Mouse (Mus musculus) limb, embryonic 10.5 days (tissue): ENCODE results near the gene Gnb1. TPM values are rescaled to one million over a fixed set of nuclear protein-coding genes. Genes with fewer than 3 reads are reported as not detected.
A peak's percentile ranks its signal among the peaks of the same experiment; 100 is the strongest.

Experiments
- DNase-seq: peaks from one replicate; pipeline ENCODE4 v3.0.0-alpha.2; 2017; ENCODE audit warnings: low spot score
- H3K27ac ChIP-seq: fragments of 300-500 bp; sonication (generic); 2 replicates; pipeline ENCODE4 v1.5.1; 2016; ENCODE audit warnings: mild to moderate bottlenecking
- H3K27me3 ChIP-seq: fragments of 300-500 bp; sonication (generic); 2 replicates; pipeline ENCODE4 v1.6.1; 2016; ENCODE audit warnings: low read depth, mild to moderate bottlenecking; ENCODE audit not compliant: poor library complexity, severe bottlenecking
- H3K36me3 ChIP-seq: fragments of 300-500 bp; sonication (generic); 2 replicates; pipeline ENCODE4 v1.6.1; 2016; ENCODE audit warnings: mild to moderate bottlenecking, moderate library complexity
- H3K4me1 ChIP-seq: fragments of 300-500 bp; sonication (generic); 2 replicates; pipeline ENCODE4 v1.6.1; 2016
- H3K4me3 ChIP-seq: fragments of 300-500 bp; sonication (generic); 2 replicates; pipeline ENCODE4 v1.5.1; 2016; ENCODE audit warnings: mild to moderate bottlenecking, moderate library complexity
- H3K9me3 ChIP-seq: fragments of 300-500 bp; sonication (generic); replicated peaks from 2 replicates; pipeline ENCODE4 v1.6.1; 2016; ENCODE audit warnings: mild to moderate bottlenecking
- WGBS: fragments of 180-500 bp; shearing (Covaris S2); methylation state at CpG from one replicate; pipeline ENCODE4 v1.1.7; 2016; 5-methylcytosine and 5-hydroxymethylcytosine counted together
- polyA plus RNA-seq: library from polyadenylated mRNA; unstranded; fragments of >200 nt; fragmentation: Nextera tagmentation; extraction: Ambion mirVana; gene quantifications from 2 replicates; pipeline ENCODE4 v1.2.1, GENCODE M21; 2016

The Gnb1 gene
- polyA plus RNA-seq, 1 experiment from 2014 or later, result 605 TPM

DNA sequence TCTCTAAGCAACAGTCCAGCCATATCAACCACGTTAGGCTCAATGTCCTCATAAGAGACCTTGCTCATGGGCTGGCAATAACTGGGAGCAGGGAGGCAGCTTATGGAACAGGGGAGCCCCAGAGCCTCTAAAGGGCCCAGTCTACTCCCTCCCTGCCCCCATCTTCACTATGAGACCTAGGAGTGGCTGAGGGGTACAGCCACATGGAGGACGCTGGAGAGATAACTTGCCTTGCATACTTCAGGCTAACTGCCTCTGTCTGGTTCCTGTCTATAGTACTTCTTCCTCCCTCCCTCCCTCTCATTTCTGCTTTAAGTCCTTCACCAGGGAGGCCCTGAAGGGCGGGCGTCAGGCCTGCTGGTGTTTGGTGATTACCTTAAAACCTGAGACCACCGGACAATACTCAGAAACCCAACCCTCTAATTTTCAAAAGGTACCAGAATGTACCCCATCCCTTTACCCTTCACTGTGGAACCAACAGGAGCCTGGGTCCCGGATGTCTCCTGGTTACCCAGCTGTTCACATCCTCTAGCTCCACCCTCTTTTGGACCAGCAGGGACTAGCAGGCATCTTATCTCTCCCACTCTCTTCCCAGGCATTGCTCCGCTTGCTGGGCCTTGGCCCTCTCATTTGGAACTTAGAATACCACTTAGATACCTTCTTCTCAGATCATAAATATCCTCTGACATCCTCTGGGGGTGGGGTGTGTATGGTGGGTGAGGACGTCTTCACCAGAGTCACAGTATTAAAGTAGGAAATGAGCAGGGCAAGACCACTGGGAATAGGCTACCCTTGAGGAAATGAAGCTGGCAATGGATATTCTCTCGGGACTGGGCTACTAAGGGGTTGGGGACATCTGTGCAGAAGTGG is 1.8 kb upstream of the Gnb1 start:
- H3K36me3 ChIP-seq, result 0 out of 2 replicates have a peak, but pooled peaks cover 4% of the 10 kb centered on the region
- DNase-seq, result no peak

DNA sequence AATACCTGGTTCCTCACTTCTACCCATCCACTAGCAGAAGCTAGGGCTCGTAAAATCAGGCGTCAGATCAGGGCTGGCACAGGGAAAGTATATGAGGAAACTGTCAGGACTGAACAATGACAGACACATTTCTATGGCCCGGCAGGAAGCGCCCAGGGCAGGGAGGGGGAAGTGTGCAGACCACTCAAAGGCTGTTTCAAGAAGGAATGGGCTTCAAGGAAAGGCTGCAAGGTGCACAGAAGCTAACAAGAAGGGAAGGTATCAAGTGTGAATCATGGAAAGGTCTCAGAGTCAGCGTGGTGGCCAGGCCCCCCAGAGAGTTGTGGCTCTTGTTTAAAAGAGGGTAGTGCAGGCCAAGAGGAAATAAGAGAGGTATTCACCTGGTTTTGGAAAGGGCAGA is 705 bp upstream of the Gnb1 start:
- DNase-seq, result peak; percentile 43
- 39% methylated on average over 5 of the region's 5 CpGs for WGBS
- Histone ChIP-seq H3K4me1 (peaks cover 37% of the 10 kb centered on the region), H3K4me3 (peak overlapping the region; percentile 100), H3K9me3 (no peaks in the 10 kb centered on the region), H3K27ac (peak overlapping the region; percentile 100), H3K36me3 (peaks cover 7% of the 10 kb centered on the region; the same call in 1 of the 2 replicates), H3K27me3 (no peaks in the 10 kb centered on the region)

More for the DNA sequence above, 1.8 kb upstream of the Gnb1 start:
- Histone ChIP-seq H3K4me1 (peaks cover 37% of the 10 kb centered on the region), H3K4me3 (no peak overlapping the region), H3K27me3 (no peaks in the 10 kb centered on the region), H3K9me3 (no peaks in the 10 kb centered on the region), H3K27ac (no peak overlapping the region)
- WGBS, result 72% methylated on average over 9 of the region's 9 CpGs

DNA sequence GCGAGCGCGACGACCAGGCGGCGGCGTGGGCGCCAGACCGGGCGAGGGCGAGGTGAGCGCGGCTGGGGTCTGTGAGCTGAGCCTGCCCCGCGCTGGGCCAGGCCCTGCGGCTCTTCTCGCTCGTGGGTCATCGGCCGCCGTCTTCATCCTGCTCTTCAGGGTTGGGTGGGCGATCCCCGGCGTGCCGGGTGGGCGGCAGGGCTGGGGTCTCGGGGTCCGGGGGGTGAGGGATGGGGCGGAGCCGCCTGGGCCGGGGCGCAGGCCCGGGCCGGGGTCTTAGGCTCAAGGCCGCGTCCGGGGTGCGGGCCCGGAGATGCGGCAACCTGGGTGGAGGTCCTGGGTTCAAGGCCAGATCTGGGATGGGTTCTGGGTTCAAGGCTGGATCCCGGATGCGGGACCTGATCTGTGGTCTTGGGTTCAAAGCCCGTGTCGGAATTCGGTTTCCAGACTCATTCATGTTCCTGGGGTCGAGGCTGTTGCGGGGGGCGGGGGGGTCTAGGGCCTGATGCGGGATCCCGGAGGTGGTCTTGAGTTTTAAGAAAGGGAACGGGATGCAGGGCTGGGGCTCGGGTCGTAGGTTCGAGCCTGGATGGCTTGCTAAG is 469 bp downstream of the Gnb1 start:
- Histone ChIP-seq H3K4me1 (peaks cover 37% of the 10 kb centered on the region), H3K4me3 (peak overlapping the region; percentile 100), H3K27ac (peak overlapping the region; percentile 100), H3K36me3 (peaks cover 16% of the 10 kb centered on the region), H3K9me3 (no peaks in the 10 kb centered on the region), H3K27me3 (no peaks in the 10 kb centered on the region)
- WGBS, result 3% methylated on average over 54 of the region's 54 CpGs
- DNase-seq, result peak; percentile 75

- DNase-seq, result peak; percentile 81
- Histone ChIP-seq H3K4me3 (peak overlapping the region; percentile 100), H3K27ac (peak overlapping the region; percentile 100), H3K4me1 (peaks cover 37% of the 10 kb centered on the region), H3K36me3 (peaks cover 21% of the 10 kb centered on the region), H3K27me3 (no peaks in the 10 kb centered on the region), H3K9me3 (no peaks in the 10 kb centered on the region)
- WGBS, result under 1% methylated on average over 51 of the region's 51 CpGs
Observed at GRCm38 (mm10) chr4:155492131-155492633, 1.0 kb downstream of the Gnb1 start.

DNA sequence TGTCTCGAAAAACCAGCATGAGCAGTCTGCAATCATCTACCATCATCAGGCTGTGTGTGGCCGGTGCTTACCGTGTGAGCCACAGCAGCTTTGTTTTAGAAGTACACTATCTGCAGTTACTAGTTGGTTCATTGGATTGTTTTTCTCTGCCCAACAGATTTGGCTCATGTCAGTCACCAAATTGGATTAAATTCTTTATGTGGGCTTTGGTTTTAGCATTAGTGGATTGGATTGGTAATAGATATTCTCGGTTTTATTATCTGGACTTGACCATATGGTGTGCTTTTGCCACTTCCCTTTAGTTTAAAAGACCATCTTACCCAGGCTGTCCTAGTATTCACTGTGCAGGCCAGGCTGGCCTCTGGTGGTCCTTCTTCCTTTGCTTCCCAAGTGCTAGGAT is 3.7 kb downstream of the Gnb1 start:
- Histone ChIP-seq H3K27ac (no peak overlapping the region), H3K9me3 (no peaks in the 10 kb centered on the region), H3K36me3 (peaks cover 27% of the 10 kb centered on the region), H3K27me3 (no peaks in the 10 kb centered on the region), H3K4me3 (peak overlapping the region; percentile 15; the same call in 1 of the 2 replicates), H3K4me1 (peaks cover 22% of the 10 kb centered on the region)
- WGBS, result 87% methylated on average over 4 of the region's 4 CpGs
- DNase-seq, result no peak

DNA sequence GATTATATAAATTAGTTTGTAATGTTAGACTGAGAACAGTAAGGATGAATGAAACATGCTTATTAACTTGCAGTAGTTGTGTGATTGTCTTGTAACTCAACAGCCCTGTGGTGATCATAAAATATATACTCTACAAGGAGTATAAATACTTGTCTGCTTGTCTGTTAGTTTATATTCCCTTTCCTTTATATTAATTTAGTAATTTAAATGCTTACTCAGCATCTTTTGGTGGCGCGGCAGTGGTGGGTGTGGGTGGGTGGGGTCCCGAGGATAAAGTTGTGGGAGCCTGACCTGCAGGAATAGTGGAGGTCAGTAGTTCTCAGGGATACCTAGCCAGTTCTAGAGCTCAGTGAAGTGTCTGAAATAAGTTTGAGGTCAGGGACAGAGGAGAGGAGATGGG is 6.8 kb downstream of the Gnb1 start:
- H3K36me3 ChIP-seq, result peaks cover 37% of the 10 kb centered on the region
- 93% methylated on average over 3 of the region's 3 CpGs for WGBS
- H3K4me3 ChIP-seq, result no peak overlapping the region
- H3K4me1 ChIP-seq, result peaks cover 10% of the 10 kb centered on the region
- H3K9me3 ChIP-seq, result no peaks in the 10 kb centered on the region
- no peak for DNase-seq
- no peak overlapping the region for H3K27ac ChIP-seq
- no peaks in the 10 kb centered on the region for H3K27me3 ChIP-seq

- Histone ChIP-seq H3K36me3 (peaks cover 47% of the 10 kb centered on the region), H3K4me3 (no peak overlapping the region), H3K9me3 (no peaks in the 10 kb centered on the region), H3K27ac (no peak overlapping the region), H3K27me3 (no peaks in the 10 kb centered on the region), H3K4me1 (0 out of 2 replicates have a peak, but pooled peaks cover 2% of the 10 kb centered on the region)
- DNase-seq, result no peak
- 83% methylated on average over 2 of the region's 2 CpGs for WGBS
Observed at GRCm38 (mm10) chr4:155501126-155501525, 10.0 kb downstream of the Gnb1 start.

GRCm38 (mm10) chr4:155505067-155505466 is 13.9 kb downstream of the Gnb1 start:
- 79% methylated on average over 8 of the region's 8 CpGs for WGBS
- no peaks in the 10 kb centered on the region for H3K9me3 ChIP-seq
- peaks cover 38% of the 10 kb centered on the region for H3K36me3 ChIP-seq
- no peak overlapping the region for H3K27ac ChIP-seq
- DNase-seq, result no peak
- 0 out of 2 replicates have a peak, but pooled peaks cover 2% of the 10 kb centered on the region for H3K4me1 ChIP-seq
- no peaks in the 10 kb centered on the region for H3K27me3 ChIP-seq
- no peak overlapping the region for H3K4me3 ChIP-seq

DNA sequence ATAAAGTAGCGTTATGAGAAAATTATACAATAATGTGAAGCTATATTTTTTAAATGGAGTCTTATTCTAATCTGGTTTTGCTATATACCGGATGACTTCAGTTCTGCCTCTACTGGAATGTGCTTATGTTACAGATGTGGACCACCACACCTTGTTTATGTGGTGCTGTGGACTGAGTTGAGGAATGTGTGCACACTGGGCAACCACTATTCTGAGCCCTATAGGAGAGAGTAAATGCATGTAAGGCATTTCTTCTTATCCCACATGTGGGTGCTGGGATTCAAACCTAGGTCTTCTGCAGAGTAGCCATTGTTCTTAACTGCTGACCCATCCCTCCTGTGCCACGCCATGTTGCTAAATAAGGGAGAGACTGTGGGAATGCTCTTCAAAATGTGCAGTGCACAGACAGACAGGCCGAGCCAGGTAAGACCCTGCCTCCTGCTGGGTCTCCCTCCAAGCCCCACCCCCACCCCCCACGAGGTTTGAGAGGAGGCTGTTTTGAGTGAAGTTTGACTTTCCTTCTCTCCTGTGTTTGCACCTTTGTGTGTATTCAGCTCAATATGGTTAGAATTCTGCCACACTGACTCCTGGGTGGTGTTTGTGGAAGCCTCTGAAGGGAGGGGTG is 14.6 kb downstream of the Gnb1 start:
- Histone ChIP-seq H3K9me3 (no peaks in the 10 kb centered on the region), H3K36me3 (peaks cover 38% of the 10 kb centered on the region), H3K4me1 (0 out of 2 replicates have a peak, but pooled peaks cover 2% of the 10 kb centered on the region), H3K27ac (no peak overlapping the region), H3K4me3 (no peak overlapping the region), H3K27me3 (no peaks in the 10 kb centered on the region)
- DNase-seq, result no peak
- 89% methylated on average over 5 of the region's 5 CpGs for WGBS

DNA sequence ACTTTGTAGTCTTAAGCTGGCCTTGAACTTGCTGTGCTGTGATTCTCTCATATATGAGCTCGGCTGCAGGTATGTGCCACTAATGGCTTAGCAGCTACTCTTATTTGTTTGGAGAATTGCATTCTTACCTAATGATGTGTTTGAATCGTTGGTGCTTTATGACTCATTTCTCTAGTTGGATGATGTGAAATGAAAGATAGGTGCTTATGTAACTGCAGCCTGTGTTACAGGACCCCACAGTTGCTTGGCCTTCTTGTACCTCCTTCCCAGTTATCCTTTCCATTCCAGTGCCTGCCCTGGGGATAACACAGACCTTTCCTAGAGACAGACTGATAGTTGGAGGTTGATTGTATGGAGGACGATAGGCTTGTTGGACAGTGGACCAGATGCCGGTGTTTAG is 17.5 kb downstream of the Gnb1 start:
- H3K36me3 ChIP-seq, result peaks cover 28% of the 10 kb centered on the region
- no peak for DNase-seq
- no peak overlapping the region for H3K4me3 ChIP-seq
- no peaks in the 10 kb centered on the region for H3K4me1 ChIP-seq
- 92% methylated on average over 4 of the region's 4 CpGs for WGBS
- H3K27me3 ChIP-seq, result no peaks in the 10 kb centered on the region
- H3K27ac ChIP-seq, result no peak overlapping the region
- H3K9me3 ChIP-seq, result no peaks in the 10 kb centered on the region

DNA sequence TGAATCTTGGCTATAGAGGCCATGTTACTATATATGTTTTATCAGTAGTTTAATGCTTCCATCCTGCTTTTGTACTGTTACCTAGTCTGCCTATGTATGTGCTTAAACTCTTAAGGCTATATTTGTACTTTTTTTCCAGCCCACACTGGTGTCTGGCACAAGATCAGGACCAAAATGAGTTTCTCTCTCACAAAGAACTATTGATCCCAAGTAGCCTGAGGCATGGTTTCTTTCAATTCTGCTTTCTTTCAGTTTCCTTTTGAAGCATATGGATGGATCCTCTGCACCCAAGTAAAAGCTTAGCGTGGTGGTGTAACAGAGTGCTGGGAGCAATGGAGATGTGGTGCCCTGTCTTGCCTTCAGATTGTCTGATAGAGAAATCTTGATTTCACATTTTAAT is 19.8 kb downstream of the Gnb1 start:
- WGBS, result 89% methylated on average over 1 of the region's 1 CpGs
- Histone ChIP-seq H3K27me3 (no peaks in the 10 kb centered on the region), H3K27ac (no peak overlapping the region), H3K4me1 (no peaks in the 10 kb centered on the region), H3K36me3 (peaks cover 34% of the 10 kb centered on the region), H3K9me3 (no peaks in the 10 kb centered on the region), H3K4me3 (no peak overlapping the region)
- DNase-seq, result no peak

GRCm38 (mm10) chr4:155514810-155515209 is 23.6 kb downstream of the Gnb1 start:
- Histone ChIP-seq H3K36me3 (peaks cover 49% of the 10 kb centered on the region), H3K4me3 (no peak overlapping the region), H3K4me1 (no peaks in the 10 kb centered on the region), H3K27me3 (no peaks in the 10 kb centered on the region), H3K9me3 (no peaks in the 10 kb centered on the region), H3K27ac (no peak overlapping the region)
- no peak for DNase-seq
- 91% methylated on average over 2 of the region's 2 CpGs for WGBS
